Mouse (Mus musculus): ENCODE measurements around the gene Fam241b.
"Not testable (repeated sequence)": the region's sequence is repeated elsewhere in the genome, so short reads cannot be mapped to it uniquely, and the experiment has no call there.

The Fam241b gene

DNA sequence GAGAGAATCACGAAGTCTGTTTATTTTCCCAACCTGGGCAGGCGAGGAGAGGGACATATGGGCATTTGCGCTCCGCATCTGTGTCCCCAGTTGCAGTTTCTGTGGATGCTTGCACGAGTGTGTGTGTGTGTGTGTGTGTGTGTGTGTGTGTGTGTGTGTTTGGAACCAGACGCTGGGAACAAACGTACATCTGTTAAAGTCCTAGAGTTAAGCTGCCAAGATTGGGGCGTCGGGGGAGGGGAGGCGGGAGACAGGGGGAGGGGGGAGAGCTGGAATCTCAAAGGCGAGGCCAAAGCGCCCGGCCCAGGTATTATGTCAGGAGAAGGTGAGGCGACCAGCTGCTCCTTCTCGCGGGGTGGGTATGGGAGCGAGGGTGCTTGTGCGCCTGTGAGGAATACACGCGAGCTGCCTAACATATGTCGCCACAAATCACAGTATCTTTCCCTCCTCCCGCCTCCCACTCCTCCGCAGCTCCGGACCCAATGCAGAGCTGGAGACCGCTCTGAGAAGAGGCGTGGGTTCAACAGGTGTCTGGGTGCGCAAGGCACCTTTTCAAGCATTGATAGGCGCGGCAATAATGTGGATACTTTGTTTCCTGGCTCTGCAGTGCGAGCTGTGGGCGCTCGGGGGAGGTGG lies 15.3 kb downstream of the Fam241b start:
- DNase-seq, result no peak

GRCm38 (mm10) chr10:62127711-62128231 lies 15.9 kb downstream of the Fam241b start:
- no peak for DNase-seq

DNA sequence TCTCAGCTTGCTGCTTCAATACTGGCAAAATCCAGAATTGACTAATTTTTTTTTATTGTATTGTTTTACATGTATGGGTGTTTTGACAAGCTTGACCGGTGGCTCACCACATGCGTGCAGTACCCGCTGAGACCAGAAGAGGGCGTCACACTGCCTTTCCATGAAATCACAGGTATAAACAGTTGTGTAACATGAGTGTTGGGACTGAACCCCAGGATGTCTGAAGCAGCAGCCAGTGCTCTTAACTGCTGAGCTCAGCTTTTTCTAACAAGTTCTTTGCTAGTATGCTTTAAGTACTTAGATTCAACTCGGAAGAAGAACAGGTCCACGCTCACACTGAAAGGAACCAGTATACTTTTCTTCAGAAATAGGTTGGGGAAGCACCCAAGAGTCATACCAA lies 16.6 kb downstream of the Fam241b start:
- DNase-seq, result no peak

DNA sequence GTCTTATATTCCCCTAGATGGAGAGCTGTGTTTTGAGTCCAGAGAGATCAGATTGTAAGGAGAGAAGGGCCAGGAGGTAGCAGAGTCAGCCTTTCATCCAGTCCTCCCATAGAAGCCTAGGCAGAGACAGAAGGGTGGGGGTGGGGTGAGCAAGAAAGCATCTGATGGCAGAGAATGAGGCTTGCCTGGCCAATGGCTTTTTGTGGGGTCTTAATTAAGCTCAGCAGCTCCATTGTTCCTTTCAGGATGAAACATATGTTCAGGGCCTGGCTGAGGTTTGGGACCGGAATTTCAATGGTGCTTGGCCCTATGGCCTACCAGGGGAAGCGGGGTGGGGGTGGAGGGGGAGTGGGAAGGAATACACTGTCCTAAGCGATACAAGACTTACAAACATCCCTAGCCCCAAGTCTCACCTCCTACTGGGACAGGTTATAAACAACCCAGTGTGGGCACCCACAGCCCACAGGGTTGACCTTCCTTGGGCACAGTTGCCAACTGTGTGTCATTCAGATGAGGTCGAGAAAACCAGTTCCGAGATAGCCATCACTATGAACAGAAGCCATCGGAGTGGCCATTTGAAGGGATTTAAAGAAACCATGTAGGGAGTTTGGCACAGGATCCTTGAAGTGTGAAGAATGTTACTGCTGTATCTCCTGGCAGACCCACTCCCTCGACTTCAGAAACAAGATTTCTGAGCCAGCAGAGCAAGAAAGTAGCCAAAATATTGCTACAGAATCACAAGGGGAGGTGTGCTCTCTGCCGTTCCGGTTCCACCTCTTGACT lies 29.7 kb downstream of the Fam241b start:
- DNase-seq, result no peak

DNA sequence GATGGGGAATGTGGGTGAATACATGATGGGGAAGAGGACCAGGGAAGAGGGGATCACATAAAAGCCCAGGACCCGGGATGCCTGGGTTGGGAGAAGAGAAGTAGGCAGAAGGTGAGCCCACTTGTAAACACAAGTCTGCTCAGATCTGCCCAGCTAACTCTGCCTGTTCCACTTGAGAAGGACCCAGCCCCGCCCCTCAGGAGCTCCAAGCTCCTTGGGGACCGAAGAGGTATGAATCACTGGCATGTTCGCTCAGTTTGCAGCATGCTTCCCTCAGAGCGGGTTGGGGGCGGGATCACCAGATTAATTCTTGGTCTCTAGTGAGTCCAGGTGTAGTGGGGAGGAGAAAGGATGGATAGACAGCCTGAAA lies 32.5 kb downstream of the Fam241b start:
- DNase-seq, result peak in 1 of 2 experiments; percentile 14

- peak; percentile 82 to 88 for DNase-seq
Observed at GRCm38 (mm10) chr10:62110504-62111206, 33.1 kb downstream of the Fam241b start.

- no peak for DNase-seq
Observed at GRCm38 (mm10) chr10:62107048-62107447, 36.7 kb downstream of the Fam241b start.

GRCm38 (mm10) chr10:62104835-62105576 lies 38.7 kb downstream of the Fam241b start:
- peak; percentile 35 to 61 for DNase-seq

GRCm38 (mm10) chr10:62101504-62102439 lies 41.9 kb downstream of the Fam241b start:
- DNase-seq, result peak; percentile 38 to 62

- DNase-seq, result no peak
Observed at GRCm38 (mm10) chr10:62099749-62100403, 43.8 kb downstream of the Fam241b start.

GRCm38 (mm10) chr10:62094401-62094800 lies 49.3 kb downstream of the Fam241b start:
- DNase-seq, result no peak

DNA sequence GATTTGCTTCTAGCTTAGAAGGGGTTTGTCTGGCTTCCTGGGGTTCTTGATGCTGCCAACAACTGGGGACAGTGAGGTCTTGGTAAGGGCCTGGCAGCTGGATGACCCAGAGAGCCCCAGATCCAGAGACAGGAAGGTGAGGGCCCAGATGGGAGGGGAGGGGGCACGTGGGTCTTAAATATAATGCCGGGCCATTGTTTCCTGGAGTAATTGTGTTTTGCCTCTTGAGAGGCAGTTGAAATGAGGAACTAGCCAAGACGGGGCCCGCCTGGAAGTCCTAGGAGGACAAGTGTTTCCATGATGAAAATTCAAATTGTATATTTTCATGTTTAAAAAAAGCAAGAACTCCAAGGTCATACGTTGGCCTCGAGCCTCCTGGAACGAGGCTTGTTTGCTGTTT lies 49.8 kb downstream of the Fam241b start:
- DNase-seq, result no peak

DNA sequence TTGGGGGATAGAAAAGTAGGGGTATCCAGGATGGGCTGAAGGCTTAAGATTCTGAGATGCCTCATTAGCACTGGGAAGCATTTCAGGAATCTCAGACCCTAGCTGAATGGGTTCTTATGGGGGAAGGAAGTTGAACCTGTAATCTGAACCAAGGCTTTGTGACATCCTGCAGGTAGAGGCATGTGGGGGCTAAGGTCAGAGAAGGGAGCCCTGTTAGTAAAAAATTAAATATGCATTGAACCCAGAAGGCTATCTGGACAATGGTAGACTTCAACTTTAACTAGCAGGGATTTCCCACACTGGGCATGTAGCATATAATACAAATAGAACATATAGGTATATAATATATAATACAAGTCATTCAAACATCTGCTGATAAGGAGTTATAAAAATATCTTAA lies 54.2 kb downstream of the Fam241b start:
- DNase-seq, result no peak

- no peak for DNase-seq
Observed at GRCm38 (mm10) chr10:62089071-62089470, 54.6 kb downstream of the Fam241b start.

DNA sequence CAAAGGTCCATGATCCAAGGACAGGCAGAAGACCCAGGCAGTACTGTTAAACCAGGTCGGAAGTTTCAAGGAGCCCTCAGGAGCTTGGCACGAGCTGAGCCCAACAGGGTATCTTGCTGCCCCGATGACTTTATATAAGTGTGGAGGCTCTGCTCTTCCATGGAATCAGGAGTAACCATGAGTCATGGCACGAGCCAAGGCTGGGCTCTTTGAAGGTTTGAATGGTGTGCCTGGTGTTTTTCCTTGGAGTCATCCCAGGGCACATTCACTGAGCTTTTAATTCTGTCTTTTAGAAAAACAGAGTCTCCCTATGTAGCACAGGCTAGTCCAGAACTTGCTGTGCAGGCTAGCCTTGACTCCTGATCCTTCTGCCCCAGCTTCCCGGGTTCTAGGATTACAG lies 55.3 kb downstream of the Fam241b start:
- no peak for DNase-seq

DNA sequence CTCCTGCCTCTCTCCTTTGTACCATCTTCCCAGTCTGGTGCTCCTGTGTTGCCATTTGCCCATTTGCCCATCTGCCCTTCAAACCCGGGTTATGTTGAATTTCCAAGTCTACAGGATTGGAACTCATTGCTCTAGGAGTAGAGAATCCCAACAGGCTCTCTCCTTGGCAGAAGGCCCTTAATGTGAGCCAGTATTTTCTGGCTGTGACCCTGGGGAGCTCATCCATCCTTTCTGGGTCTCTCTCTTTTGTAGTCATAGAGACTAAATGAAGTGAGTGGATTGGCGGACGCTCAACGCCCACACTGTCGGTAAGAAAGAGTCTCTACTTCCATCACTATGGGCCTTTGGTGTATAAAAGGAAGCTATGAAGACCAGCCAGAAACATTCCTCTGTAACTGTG lies 56.9 kb downstream of the Fam241b start:
- no peak for DNase-seq

DNA sequence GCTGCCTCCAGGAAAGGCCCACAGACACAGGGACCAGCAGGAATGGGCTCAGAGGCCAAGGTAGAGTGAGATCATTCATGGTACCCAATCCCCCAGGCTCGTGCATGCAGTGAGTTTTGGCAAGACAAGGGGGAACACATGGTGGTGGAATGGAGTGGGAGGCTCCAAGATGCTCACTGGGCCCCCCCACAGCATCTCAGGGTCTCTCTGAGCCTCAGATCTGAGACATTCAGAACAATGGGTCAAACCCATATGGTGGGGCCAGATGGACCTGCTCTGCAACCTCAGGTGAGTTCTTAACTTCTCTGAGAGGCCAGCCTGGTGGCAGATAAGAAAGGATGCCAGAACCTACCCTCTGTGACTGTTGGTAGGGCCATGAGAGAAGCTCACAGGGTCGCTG lies 57.7 kb downstream of the Fam241b start:
- no peak for DNase-seq

GRCm38 (mm10) chr10:62076248-62077134 lies 67.2 kb downstream of the Fam241b start:
- DNase-seq, result peak; percentile 27 to 57

DNA sequence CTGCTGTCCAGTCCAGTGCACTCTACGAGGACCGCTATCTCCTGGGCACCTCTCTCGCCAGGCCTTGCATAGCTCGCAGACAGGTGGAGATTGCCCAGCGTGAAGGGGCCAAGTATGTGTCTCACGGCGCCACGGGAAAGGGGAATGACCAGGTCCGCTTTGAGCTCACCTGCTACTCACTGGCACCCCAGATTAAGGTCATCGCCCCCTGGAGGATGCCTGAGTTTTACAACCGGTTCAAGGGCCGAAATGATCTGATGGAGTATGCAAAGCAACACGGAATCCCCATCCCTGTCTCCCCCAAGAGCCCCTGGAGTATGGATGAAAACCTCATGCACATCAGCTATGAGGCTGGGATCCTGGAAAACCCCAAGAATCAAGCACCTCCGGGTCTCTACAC lies 72.4 kb downstream of the Fam241b start:
- DNase-seq, result not testable (repeated sequence)

DNA sequence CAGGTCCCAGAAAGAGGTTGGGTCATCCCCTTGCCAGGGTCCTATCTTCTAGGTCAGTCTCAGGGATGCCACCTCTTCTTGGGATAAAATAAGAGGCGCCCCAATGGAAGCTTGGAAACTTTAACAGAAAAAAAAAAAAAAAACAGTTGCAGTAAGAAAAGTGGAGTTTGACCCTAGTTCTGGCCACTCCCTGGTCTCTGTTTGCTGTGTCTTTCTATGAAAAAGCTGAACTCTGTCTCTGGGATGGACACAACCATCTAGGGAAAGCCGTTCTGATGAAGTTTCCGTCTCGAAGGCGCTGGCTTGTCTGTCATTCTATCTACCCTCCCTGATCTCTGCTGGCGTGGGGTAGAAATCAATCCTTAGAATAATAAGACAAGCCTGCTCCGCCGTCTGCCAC lies 73.1 kb downstream of the Fam241b start:
- DNase-seq, result no peak

Data from lung, adult 18-20 months (tissue).